Mouse (Mus musculus) embryonic fibroblast, embryonic 13.5 days (primary cell): ENCODE data around the gene Dusp22.

Experiments used
- CTCF ChIP-seq: IDR thresholded peaks from 2 replicates; pipeline ENCODE4 v1.5.1; 2011; ENCODE audit warnings: mild to moderate bottlenecking, control low read depth, low read length, moderate library complexity, borderline replicate concordance; ENCODE audit not compliant: insufficient read depth
- POLR2A ChIP-seq: IDR thresholded peaks from 2 replicates; pipeline ENCODE4 v1.6.1; 2011; ENCODE audit warnings: low read depth, mild to moderate bottlenecking, control low read depth, low read length, moderate library complexity

DNA sequence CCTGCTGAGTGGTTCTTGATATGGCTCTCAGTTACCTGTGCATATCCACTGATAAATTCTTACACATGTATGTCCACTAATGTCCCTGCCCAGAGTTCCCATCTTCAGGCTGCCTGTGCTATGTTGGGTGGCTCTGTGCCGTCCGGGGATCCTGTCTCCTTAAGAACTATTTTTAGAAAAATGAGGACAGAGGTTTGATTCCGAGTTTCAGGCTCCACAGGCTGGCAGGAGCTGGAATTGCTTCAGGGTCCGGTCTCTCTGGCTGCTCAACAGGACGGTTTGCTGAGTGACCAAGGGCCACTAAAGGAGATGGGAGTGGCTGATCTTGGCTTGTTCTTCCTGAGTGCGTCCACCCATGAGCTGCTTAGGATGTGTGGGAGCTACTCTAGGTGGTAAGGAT is 69.4 kb downstream of the Dusp22 start:
- TF ChIP-seq CTCF (no peak), POLR2A (no peak)
